Mouse (Mus musculus): Measurements from ENCODE around the gene Sdhaf3. TPM values are rescaled to one million over a fixed set of nuclear protein-coding genes. Genes with fewer than 3 reads are reported as not detected.

Sdhaf3 gene
- total RNA-seq, 2 experiments from 2014 or later: 4.2 to 4.8 TPM

DNA sequence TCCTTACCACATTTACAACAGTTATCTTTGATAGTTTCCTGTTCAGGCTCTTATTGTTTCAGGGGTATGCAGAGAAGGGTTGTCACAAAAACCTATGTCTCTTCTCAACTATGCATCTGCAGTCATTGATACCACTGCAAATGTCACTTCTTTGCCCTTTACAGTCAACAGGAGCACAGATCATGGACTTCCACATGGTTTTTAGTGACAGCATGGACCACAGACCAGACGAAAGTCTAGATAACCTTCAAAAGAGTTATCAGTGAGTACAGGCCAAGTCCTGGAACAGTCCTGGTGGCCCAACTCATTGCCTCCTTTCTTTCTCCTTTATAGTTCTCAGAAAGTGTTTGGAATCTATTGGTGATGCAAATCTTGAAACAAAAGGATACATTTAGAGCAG, 86.1 kb downstream of the Sdhaf3 start:
- DNase-seq: no peak
- intact Hi-C loops (cut with DNase I): no loop called here

DNA sequence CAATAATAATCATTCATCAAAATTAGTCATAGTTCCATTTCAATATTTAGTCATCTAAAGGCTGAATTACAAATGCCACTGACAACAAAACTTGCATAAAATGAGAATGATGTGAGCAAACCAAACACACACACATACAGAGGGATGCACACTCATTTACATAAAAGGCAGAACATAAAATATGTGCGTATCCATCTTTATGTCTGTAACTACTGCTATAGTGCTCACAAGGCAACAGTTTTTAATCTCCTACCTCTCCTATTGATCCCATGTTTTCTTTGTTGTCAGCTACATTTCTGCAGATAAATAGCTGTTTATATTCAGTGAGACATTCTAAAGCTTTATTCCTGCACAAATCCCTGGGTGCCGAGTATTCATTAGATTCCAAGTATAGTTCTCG, 107.0 kb downstream of the Sdhaf3 start:
- intact Hi-C loops (cut with DNase I): no loop called here
- DNase-seq: no peak

DNA sequence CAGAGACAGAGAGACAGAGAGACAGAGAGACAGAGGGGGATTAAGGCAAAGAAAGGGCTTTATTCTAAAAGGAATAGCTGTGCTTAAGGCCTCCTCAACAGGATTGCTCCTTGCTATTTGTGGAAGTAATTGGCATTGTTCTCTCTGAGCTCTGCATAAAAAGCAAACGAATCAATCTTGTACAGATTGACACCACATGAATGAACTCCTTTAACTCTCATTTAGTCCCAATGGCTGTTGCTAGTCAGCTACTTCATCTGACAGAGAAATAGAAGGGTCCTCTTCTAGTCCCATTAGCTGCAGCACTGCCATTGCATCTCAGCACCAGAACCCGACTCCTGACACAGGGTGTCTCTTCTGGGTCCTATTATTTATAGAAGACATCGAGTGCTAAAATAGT, 113.0 kb downstream of the Sdhaf3 start:
- intact Hi-C loops (cut with DNase I): no loop called here
- no peak for DNase-seq

DNA sequence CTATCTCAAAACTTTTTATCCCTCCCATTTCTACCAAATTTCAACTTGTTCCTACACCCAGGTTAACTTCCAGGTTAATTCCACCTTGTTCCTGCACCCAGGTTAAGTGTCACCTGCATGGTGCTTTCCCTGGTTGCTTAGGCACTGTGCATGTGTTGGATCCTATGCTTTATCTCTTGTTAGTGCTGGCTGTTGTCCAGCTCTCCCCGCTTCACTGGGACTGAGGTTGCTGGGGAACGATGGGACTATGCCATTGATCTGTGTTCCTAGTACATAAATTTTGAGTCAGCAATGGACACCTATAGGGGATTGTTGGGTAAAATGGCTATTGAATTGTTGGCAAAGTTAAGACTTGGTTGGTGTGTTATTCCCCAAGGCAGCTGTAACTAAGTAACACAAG, 113.7 kb downstream of the Sdhaf3 start:
- DNase-seq: no peak
- intact Hi-C loops (cut with DNase I): no loop called here

DNA sequence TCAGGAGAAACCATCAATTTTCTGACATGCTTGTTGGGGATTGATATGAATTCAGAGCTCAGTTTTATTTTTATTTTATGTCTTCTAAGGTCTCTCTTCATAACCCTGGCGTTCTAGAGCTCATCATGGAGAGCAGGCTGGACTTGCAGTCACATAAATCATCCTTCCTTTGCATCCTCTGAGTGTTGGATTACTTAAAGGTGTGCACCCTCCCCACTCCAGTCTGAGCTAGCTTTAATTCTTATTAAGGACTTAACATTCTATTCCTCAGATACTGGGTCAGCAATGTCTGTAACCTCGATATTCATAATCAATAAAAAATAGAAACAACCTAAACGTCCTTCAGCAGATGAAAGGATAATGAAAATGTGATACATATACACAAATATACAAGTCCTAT, 126.2 kb downstream of the Sdhaf3 start:
- no peak for DNase-seq
- intact Hi-C loops (cut with DNase I): no loop called here

DNA sequence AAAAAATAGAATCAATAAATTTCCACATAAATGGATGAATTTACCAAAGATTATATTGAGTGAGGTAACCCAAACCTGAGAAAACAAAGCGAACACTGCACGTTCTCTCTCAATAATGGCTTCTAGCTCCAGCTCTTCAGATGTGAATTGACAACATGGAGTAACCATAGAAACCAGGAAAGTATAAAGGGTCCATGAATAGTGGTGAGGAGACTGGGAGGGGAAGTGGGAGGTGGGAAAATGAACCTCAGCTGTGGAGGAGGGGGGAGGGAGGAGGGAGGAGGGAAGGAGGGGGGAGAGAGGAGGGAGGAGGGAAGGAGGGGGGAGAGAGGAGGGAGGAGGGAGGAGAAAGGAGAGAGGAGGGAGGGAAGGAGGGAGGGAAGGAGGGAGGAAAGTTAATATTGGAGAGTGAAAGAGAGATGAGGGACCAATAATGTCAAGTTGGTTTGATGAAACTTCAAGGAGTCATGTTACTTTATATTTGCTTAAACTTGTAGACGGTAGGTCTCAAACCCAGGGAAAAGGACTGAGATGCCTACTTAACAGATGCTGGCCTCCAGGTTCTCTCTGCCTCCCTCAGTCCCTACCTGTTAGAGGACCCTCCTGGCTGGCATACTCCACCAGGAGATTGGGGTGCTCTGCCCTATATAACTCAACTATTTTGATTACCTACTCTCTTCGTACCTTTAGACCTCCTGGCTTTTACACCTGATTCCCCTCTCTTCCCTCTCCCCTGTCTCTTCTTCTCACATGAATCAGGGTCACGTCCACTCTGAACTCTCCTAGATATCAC, 126.9 kb downstream of the Sdhaf3 start:
- intact Hi-C loops (cut with DNase I): no loop called here
- DNase-seq: no peak

DNA sequence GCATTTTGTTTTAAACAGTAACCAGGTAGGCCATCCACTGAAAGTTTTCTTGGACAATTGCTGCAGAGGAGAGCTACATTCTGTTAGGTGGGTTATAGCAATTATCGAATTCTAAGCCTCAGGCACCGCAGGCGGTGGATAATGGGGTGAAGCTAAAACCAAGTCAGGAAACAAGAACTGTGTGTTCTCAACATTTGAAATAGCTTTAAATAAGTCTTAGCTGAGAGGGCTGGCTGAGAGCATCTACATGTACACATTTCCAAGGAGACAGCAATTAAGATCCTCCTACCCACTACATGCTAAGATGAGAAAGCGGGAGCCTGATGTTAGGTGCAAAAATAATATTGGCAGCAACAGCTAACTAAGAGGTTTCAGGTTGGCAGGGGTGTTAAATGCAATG, 127.9 kb downstream of the Sdhaf3 start:
- intact Hi-C loops (cut with DNase I): no loop called here
- DNase-seq: no peak

DNA sequence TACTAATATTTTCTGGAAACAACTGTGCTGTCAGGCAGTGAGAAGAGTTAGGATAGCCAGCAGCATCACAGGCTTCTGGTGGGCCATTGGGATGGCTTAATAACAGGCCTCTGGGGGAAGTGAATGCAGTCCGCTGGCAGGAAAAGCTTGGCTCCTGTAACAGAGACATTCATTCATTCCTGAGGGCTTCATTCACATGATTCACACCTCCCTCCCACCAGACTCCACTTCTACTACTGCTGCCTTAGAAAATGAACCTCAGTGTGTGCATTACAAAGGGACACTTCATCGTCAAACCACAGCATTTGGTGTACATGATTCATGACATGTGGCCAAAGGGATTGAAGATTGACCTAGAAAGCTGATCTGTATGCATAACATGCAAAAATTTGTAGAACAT, 128.6 kb downstream of the Sdhaf3 start:
- no peak for DNase-seq
- intact Hi-C loops (cut with DNase I): no loop called here

DNA sequence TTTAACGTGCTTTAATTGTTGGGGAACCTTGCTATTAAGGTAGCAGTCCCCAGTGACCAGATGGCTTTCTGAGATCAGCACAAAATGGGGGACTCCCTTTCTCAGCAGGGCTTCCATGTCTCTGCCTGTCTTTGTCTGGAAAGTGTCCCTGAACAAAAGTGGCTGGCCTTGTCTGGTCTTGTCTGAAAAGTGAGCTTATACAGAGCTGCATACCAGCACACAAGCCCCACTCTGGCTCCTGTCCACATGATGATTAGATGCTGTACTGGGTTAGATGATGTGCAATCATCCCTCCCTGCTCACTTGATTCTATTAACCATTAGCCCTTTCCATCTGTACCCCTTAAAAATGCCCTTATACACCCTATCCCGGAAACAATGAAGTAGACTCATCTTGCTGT, 129.7 kb downstream of the Sdhaf3 start:
- DNase-seq: no peak
- intact Hi-C loops (cut with DNase I): no loop called here

DNA sequence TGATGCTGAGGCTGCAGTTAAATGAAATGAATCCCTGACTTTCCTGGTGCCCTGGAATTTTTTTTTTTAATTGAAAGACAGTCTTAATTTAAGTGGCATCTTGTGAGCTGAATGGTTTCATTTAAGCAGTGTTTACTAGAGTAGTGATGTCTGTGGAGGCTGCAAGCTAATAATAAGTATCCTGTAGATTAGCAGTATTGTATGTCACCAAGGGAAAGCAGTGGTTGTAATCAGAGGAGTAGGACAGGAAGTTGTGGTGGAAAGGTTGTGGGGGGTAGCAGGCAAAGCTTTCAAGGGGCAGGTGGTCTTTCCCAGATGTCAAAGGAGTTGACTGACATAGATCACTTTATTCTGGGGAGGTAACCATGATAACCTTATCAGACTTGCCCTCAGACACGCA, 136.3 kb downstream of the Sdhaf3 start:
- no peak for DNase-seq
- intact Hi-C loops (cut with DNase I): no loop called here

Other genes with a start within 250 kb of the Sdhaf3 start
- not detected for gene Dlx6, start 92.7 kb upstream of the Sdhaf3 start, total RNA-seq (2021)
- not detected for gene Dlx5, start 73.9 kb upstream of the Sdhaf3 start, total RNA-seq (2021)